Mouse (Mus musculus): Measurements from ENCODE around the gene Hnf4a. TPM values are rescaled to one million over a fixed set of nuclear protein-coding genes. Genes with fewer than 3 reads are reported as not detected.

Gene Hnf4a
- polyA plus RNA-seq, 1 experiment, result not detected

DNA sequence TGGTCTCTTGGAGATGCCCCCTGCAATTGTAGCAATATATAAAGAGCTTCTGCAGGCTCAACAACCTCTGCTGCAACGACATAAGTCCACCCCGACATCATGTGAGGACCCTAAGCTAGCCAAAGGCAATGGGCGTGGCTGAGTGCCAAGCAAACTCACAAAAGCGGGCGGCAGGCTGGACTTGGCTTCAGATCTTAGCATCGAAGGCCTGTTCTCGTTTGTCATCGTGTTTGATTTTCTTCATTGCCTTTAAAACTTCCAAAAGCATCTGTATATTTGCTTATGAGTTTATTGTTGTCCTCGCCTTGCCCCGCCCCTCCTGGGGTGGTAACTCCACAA lies 77.4 kb downstream of the Hnf4a start:
- Histone ChIP-seq H3K9ac (ENCODE audit: low read depth, poor library complexity, severe bottlenecking) (no peak overlapping the region), H3K27me3 (ENCODE audit: control insufficient read depth, insufficient read depth, low read length, poor library complexity, severe bottlenecking) (no peaks in the 10 kb centered on the region), H3K4me3 (ENCODE audit: low read depth, low read length) (no peak overlapping the region), H3K9me3 (replicated peaks; ENCODE audit: control insufficient read depth, insufficient read depth, low read length, poor library complexity, severe bottlenecking) (no peaks in the 10 kb centered on the region), H3K36me3 (ENCODE audit: control insufficient read depth, insufficient read depth, low read length, poor library complexity, severe bottlenecking) (no peaks in the 10 kb centered on the region), H3K27ac (ENCODE audit: insufficient read depth, low read length) (no peak overlapping the region), H3K4me1 (ENCODE audit: control insufficient read depth, insufficient read depth, low read length) (no peaks in the 10 kb centered on the region)
- TF ChIP-seq POLR2A (IDR thresholded peaks at IDR 0.05; ENCODE audit: insufficient read depth, low read length) (no peak), EP300 (IDR thresholded peaks at IDR 0.05; ENCODE audit: insufficient read depth, low read depth, low read length) (no peak), CTCF (IDR thresholded peaks at IDR 0.05; ENCODE audit: low read depth, low read length) (no peak)

- Histone ChIP-seq H3K4me3 (ENCODE audit: low read depth, low read length) (no peak overlapping the region), H3K9me3 (replicated peaks; ENCODE audit: control insufficient read depth, insufficient read depth, low read length, poor library complexity, severe bottlenecking) (no peaks in the 10 kb centered on the region), H3K9ac (ENCODE audit: low read depth, poor library complexity, severe bottlenecking) (no peak overlapping the region), H3K36me3 (ENCODE audit: control insufficient read depth, insufficient read depth, low read length, poor library complexity, severe bottlenecking) (no peaks in the 10 kb centered on the region), H3K27ac (ENCODE audit: insufficient read depth, low read length) (no peak overlapping the region), H3K27me3 (ENCODE audit: control insufficient read depth, insufficient read depth, low read length, poor library complexity, severe bottlenecking) (no peaks in the 10 kb centered on the region), H3K4me1 (ENCODE audit: control insufficient read depth, insufficient read depth, low read length) (no peaks in the 10 kb centered on the region)
- TF ChIP-seq CTCF (IDR thresholded peaks at IDR 0.05; ENCODE audit: low read depth, low read length) (peak; percentile 79), POLR2A (IDR thresholded peaks at IDR 0.05; ENCODE audit: insufficient read depth, low read length) (no peak)
These were observed 80.0 kb downstream of the Hnf4a start for GRCm38 (mm10) chr2:163586384-163587261.

DNA sequence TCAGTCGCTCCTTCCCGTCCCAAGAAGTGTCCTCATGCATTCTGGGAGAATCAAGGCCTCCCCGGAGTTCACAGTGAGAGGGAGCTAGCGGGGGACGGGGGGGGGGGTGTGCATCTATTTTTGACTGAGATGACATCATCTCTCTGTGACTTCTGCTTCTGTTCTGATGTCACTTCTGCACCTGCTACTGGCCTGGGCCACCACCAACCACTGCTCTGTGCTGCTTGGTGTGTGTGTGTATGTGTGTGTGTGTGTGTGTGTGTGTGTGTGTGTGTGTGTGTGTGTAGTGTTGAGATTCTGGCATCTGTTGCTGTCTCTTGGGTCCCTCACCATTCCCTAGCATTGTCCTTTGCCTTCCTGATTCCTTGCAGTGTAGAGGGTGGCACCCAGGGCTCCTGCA lies 80.9 kb downstream of the Hnf4a start:
- H3K36me3 ChIP-seq (ENCODE audit: control insufficient read depth, insufficient read depth, low read length, poor library complexity, severe bottlenecking), result no peaks in the 10 kb centered on the region
- TF ChIP-seq POLR2A (IDR thresholded peaks at IDR 0.05; ENCODE audit: insufficient read depth, low read length), result no peak
- no peak for TF ChIP-seq CTCF (IDR thresholded peaks at IDR 0.05; ENCODE audit: low read depth, low read length)
- no peak for TF ChIP-seq EP300 (IDR thresholded peaks at IDR 0.05; ENCODE audit: insufficient read depth, low read depth, low read length)
- no peak overlapping the region for H3K4me3 ChIP-seq (ENCODE audit: low read depth, low read length)
- H3K27ac ChIP-seq (ENCODE audit: insufficient read depth, low read length), result no peak overlapping the region
- H3K9me3 ChIP-seq (replicated peaks; ENCODE audit: control insufficient read depth, insufficient read depth, low read length, poor library complexity, severe bottlenecking), result no peaks in the 10 kb centered on the region
- H3K4me1 ChIP-seq (ENCODE audit: control insufficient read depth, insufficient read depth, low read length), result no peaks in the 10 kb centered on the region
- H3K27me3 ChIP-seq (ENCODE audit: control insufficient read depth, insufficient read depth, low read length, poor library complexity, severe bottlenecking), result no peaks in the 10 kb centered on the region
- H3K9ac ChIP-seq (ENCODE audit: low read depth, poor library complexity, severe bottlenecking), result no peak overlapping the region

DNA sequence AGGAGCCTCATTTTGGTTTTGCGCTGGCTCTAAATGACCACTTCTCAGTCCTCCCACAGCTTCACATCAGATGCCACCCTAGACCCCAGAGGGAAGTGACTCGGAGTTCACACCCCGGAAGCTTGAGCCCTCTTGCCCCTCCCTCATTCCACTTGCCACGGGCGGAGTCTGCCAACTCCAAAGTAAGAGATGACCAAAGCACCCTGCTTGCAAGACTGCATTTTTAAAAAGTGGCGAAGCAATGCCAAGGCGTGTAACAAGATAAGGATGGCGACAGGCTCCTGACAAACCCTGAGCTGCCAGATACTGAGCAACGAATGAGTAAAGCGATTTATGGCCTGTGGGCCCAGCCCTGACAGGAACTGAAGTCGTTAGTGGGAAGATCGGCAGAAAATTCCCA lies 83.6 kb downstream of the Hnf4a start:
- Histone ChIP-seq H3K27me3 (ENCODE audit: control insufficient read depth, insufficient read depth, low read length, poor library complexity, severe bottlenecking) (no peaks in the 10 kb centered on the region), H3K9ac (ENCODE audit: low read depth, poor library complexity, severe bottlenecking) (no peak overlapping the region), H3K36me3 (ENCODE audit: control insufficient read depth, insufficient read depth, low read length, poor library complexity, severe bottlenecking) (no peaks in the 10 kb centered on the region), H3K9me3 (replicated peaks; ENCODE audit: control insufficient read depth, insufficient read depth, low read length, poor library complexity, severe bottlenecking) (no peaks in the 10 kb centered on the region), H3K4me3 (ENCODE audit: low read depth, low read length) (no peak overlapping the region), H3K27ac (ENCODE audit: insufficient read depth, low read length) (no peak overlapping the region), H3K4me1 (ENCODE audit: control insufficient read depth, insufficient read depth, low read length) (peaks cover 1% of the 10 kb centered on the region)
- no peak for TF ChIP-seq EP300 (IDR thresholded peaks at IDR 0.05; ENCODE audit: insufficient read depth, low read depth, low read length)
- no peak for TF ChIP-seq CTCF (IDR thresholded peaks at IDR 0.05; ENCODE audit: low read depth, low read length)
- no peak for TF ChIP-seq POLR2A (IDR thresholded peaks at IDR 0.05; ENCODE audit: insufficient read depth, low read length)

- no peaks in the 10 kb centered on the region for H3K36me3 ChIP-seq (ENCODE audit: control insufficient read depth, insufficient read depth, low read length, poor library complexity, severe bottlenecking)
- no peak overlapping the region for H3K4me3 ChIP-seq (ENCODE audit: low read depth, low read length)
- H3K27me3 ChIP-seq (ENCODE audit: control insufficient read depth, insufficient read depth, low read length, poor library complexity, severe bottlenecking), result no peaks in the 10 kb centered on the region
- H3K27ac ChIP-seq (ENCODE audit: insufficient read depth, low read length), result no peak overlapping the region
- H3K9me3 ChIP-seq (replicated peaks; ENCODE audit: control insufficient read depth, insufficient read depth, low read length, poor library complexity, severe bottlenecking), result no peaks in the 10 kb centered on the region
- no peak overlapping the region for H3K9ac ChIP-seq (ENCODE audit: low read depth, poor library complexity, severe bottlenecking)
- peaks cover 1% of the 10 kb centered on the region for H3K4me1 ChIP-seq (ENCODE audit: control insufficient read depth, insufficient read depth, low read length)
- TF ChIP-seq CTCF (IDR thresholded peaks at IDR 0.05; ENCODE audit: low read depth, low read length), result no peak
- TF ChIP-seq EP300 (IDR thresholded peaks at IDR 0.05; ENCODE audit: insufficient read depth, low read depth, low read length), result no peak
- TF ChIP-seq POLR2A (IDR thresholded peaks at IDR 0.05; ENCODE audit: insufficient read depth, low read length), result no peak
These were observed 84.4 kb downstream of the Hnf4a start for GRCm38 (mm10) chr2:163590996-163591395.

DNA sequence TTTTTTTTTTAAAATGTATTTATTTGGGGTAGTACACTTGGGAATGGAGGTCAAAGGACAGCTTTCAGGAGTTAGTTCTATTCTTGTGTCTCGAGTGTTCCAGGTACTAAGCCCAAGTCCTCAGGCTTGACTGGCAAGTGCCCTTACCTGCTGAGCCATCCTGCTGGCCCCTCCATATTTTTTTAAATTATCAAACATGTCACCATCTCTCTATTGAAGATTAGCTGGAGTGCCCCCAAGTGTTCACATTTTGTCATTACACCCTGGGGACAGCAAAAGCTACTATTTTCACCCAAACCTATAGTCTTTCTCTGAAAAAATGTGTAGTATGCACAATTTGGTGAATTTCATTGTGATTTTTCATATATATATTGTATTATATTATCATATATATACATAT lies 85.5 kb downstream of the Hnf4a start:
- no peak for TF ChIP-seq EP300 (IDR thresholded peaks at IDR 0.05; ENCODE audit: insufficient read depth, low read depth, low read length)
- TF ChIP-seq CTCF (IDR thresholded peaks at IDR 0.05; ENCODE audit: low read depth, low read length), result peak; percentile 3
- H3K4me3 ChIP-seq (ENCODE audit: low read depth, low read length), result no peak overlapping the region
- no peaks in the 10 kb centered on the region for H3K9me3 ChIP-seq (replicated peaks; ENCODE audit: control insufficient read depth, insufficient read depth, low read length, poor library complexity, severe bottlenecking)
- H3K9ac ChIP-seq (ENCODE audit: low read depth, poor library complexity, severe bottlenecking), result no peak overlapping the region
- H3K36me3 ChIP-seq (ENCODE audit: control insufficient read depth, insufficient read depth, low read length, poor library complexity, severe bottlenecking), result no peaks in the 10 kb centered on the region
- peaks cover 1% of the 10 kb centered on the region for H3K4me1 ChIP-seq (ENCODE audit: control insufficient read depth, insufficient read depth, low read length)
- H3K27ac ChIP-seq (ENCODE audit: insufficient read depth, low read length), result no peak overlapping the region
- H3K27me3 ChIP-seq (ENCODE audit: control insufficient read depth, insufficient read depth, low read length, poor library complexity, severe bottlenecking), result no peaks in the 10 kb centered on the region

Data from ES-Bruce4 (cell line).